11 mouse cellular contexts compared by ENCODE assay signal in genomic region chr14:122249123-122249522, GRCm38 (mm10).
A peak's percentile ranks its signal among the peaks of the same experiment; 100 is the strongest.
DNase-seq lines count a peak whose midpoint lies in the region; ATAC-seq and TF ChIP-seq lines count a peak whose summit lies in the region.
"Had no signal": no experiment of that assay in that cellular context is flagged by ENCODE, and none has a peak within 500 bp of the region (broad histone marks: within the 10 kb centered on the region; RNA-seq: fewer than 3 reads in every experiment).

No protein-coding gene starts in this region.

- no peak overlapping the region for H3K4me2 ChIP-seq in kidney, embryonic 15.5 days
- H3K4me2 ChIP-seq in forebrain, embryonic 14.5 days (ENCODE audit: low read length): no peak overlapping the region
- H3K4me2 ChIP-seq: forebrain, embryonic 12.5 days; limb, embryonic 15.5 days; neural tube, embryonic 13.5 days had no signal

- intact Hi-C loops in heart, postnatal 36 days (cut with DNase I): no loop called here

- H3K27me3 ChIP-seq in kidney, adult 2 months (replicated peaks; ENCODE audit: control insufficient read depth, insufficient read depth, low read length): no peaks in the 10 kb centered on the region
- peaks cover 3% of the 10 kb centered on the region; the same call in 1 of the 2 replicates for H3K27me3 ChIP-seq in kidney, embryonic 15.5 days
- H3K27me3 ChIP-seq in MEL (ENCODE audit: control insufficient read depth in 1 of 2, insufficient read depth in 2 of 2, low read length in 2 of 2): no peaks in the 10 kb centered on the region
- H3K27me3 ChIP-seq in forebrain, embryonic 14.5 days (replicated peaks; ENCODE audit: control insufficient read depth, insufficient read depth, low read length): peaks cover 12% of the 10 kb centered on the region; the same call in 1 of the 2 replicates

- no peak overlapping the region for H3K4me3 ChIP-seq in kidney, adult 2 months (ENCODE audit: insufficient read depth, low read depth, low read length)
- no peak overlapping the region for H3K4me3 ChIP-seq in kidney, embryonic 15.5 days (replicated peaks)
- no peak overlapping the region for H3K4me3 ChIP-seq in MEL (ENCODE audit: control insufficient read depth in 1 of 2, insufficient read depth in 1 of 2, low read depth in 2 of 2, low read length in 2 of 2)
- no peak overlapping the region for H3K4me3 ChIP-seq in forebrain, embryonic 14.5 days (ENCODE audit: low read depth, low read length)
- H3K4me3 ChIP-seq: forebrain, embryonic 12.5 days; limb, embryonic 15.5 days; neural tube, embryonic 13.5 days had no signal

- no peaks in the 10 kb centered on the region for H3K36me3 ChIP-seq in kidney, adult 2 months (ENCODE audit: control insufficient read depth, insufficient read depth, low read length)
- H3K36me3 ChIP-seq in kidney, embryonic 15.5 days: no peaks in the 10 kb centered on the region
- peaks cover 0 to 3% of the 10 kb centered on the region in 2 experiments; a peak in 2 of 4 replicates for H3K36me3 ChIP-seq in MEL (ENCODE audit: control insufficient read depth in 1 of 2, insufficient read depth in 2 of 2, low read length in 2 of 2)
- no peaks in the 10 kb centered on the region for H3K36me3 ChIP-seq in forebrain, embryonic 14.5 days (ENCODE audit: control insufficient read depth, insufficient read depth, low read length)
- H3K36me3 ChIP-seq: forebrain, embryonic 12.5 days; limb, embryonic 15.5 days; neural tube, embryonic 13.5 days had no signal

- H3K27ac ChIP-seq in kidney, adult 2 months (ENCODE audit: insufficient read depth, low read depth, low read length): no peak overlapping the region
- no peak overlapping the region for H3K27ac ChIP-seq in kidney, embryonic 15.5 days
- no peak overlapping the region for H3K27ac ChIP-seq in MEL (ENCODE audit: control insufficient read depth, low read depth, low read length)
- H3K27ac ChIP-seq in forebrain, embryonic 14.5 days (ENCODE audit: low read depth, low read length): no peak overlapping the region
- H3K27ac ChIP-seq: forebrain, embryonic 12.5 days; limb, embryonic 15.5 days; neural tube, embryonic 13.5 days had no signal

- H3K9ac ChIP-seq in kidney, embryonic 15.5 days: no peak overlapping the region
- H3K9ac ChIP-seq in MEL (ENCODE audit: control insufficient read depth, low read depth, low read length, poor library complexity, severe bottlenecking): no peak overlapping the region
- no peak overlapping the region for H3K9ac ChIP-seq in forebrain, embryonic 14.5 days (ENCODE audit: low read length)
- H3K9ac ChIP-seq: forebrain, embryonic 12.5 days; limb, embryonic 15.5 days; neural tube, embryonic 13.5 days had no signal

- 85% methylated on average over 3 of the region's 3 CpGs for WGBS in kidney, adult 2 months
- WGBS in kidney, embryonic 15.5 days: 80% methylated on average over 3 of the region's 3 CpGs
- WGBS in forebrain, embryonic 14.5 days: 89% methylated on average over 3 of the region's 3 CpGs

- H3K9me3 ChIP-seq in kidney, embryonic 15.5 days (replicated peaks): no peaks in the 10 kb centered on the region
- H3K9me3 ChIP-seq in MEL (replicated peaks; ENCODE audit: insufficient read depth, low read length): no peaks in the 10 kb centered on the region
- no peaks in the 10 kb centered on the region for H3K9me3 ChIP-seq in forebrain, embryonic 14.5 days (replicated peaks; ENCODE audit: control insufficient read depth, low read length)
- H3K9me3 ChIP-seq: forebrain, embryonic 12.5 days; limb, embryonic 15.5 days; neural tube, embryonic 13.5 days had no signal

- H3K4me1 ChIP-seq in kidney, adult 2 months (ENCODE audit: control insufficient read depth, insufficient read depth, low read length): no peaks in the 10 kb centered on the region
- no peaks in the 10 kb centered on the region for H3K4me1 ChIP-seq in kidney, embryonic 15.5 days
- no peaks in the 10 kb centered on the region for H3K4me1 ChIP-seq in MEL (ENCODE audit: control insufficient read depth in 1 of 2, insufficient read depth in 2 of 2, low read length in 2 of 2)
- peaks cover 10% of the 10 kb centered on the region for H3K4me1 ChIP-seq in forebrain, embryonic 14.5 days (ENCODE audit: control insufficient read depth, insufficient read depth, low read length)
- H3K4me1 ChIP-seq: forebrain, embryonic 12.5 days had no signal

- no peak for TF ChIP-seq EP300 in MEL (IDR thresholded peaks at IDR 0.05; ENCODE audit: low read depth in 1 of 2, low read length in 2 of 2)

- no peaks in the 10 kb centered on the region for H3K79me2 ChIP-seq in MEL (ENCODE audit: control insufficient read depth, insufficient read depth, low read length, poor library complexity)

- no peak for ATAC-seq in kidney, embryonic 15.5 days (replicated peaks; ENCODE audit: low FRiP score)
- ATAC-seq in forebrain, embryonic 14.5 days: no peak

- peak; percentile 53 for TF ChIP-seq CTCF in kidney, adult 2 months (conservative IDR thresholded peaks at IDR 0.05; ENCODE audit: insufficient read depth, insufficient read length, low read depth, low read length)
- peak; percentile 67 to 76 (median 76) for TF ChIP-seq CTCF in MEL (IDR thresholded peaks at IDR 0.05 in 2 of 3, conservative IDR thresholded peaks at IDR 0.05 in 1 of 3; ENCODE audit: control insufficient read depth in 1 of 3, insufficient read depth in 1 of 3, low read depth in 2 of 3, low read length in 3 of 3, poor library complexity in 1 of 3, severe bottlenecking in 1 of 3)

- TF ChIP-seq POLR2A in kidney, adult 2 months (IDR thresholded peaks at IDR 0.05; ENCODE audit: low read depth, low read length): no peak
- TF ChIP-seq POLR2A in MEL (IDR thresholded peaks at IDR 0.05; ENCODE audit: control insufficient read depth in 1 of 2, insufficient read depth in 1 of 2, low read depth in 1 of 2, low read length in 2 of 2, poor library complexity in 1 of 2): no peak

- DNase-seq in kidney, adult 2 months: peak; percentile 27
- peak; percentile 33 to 43 for DNase-seq in B cell, adult 2 months
- peak; percentile 67 for DNase-seq in MEL (ENCODE audit: low read depth, low spot score)
- DNase-seq in lung, postnatal 36 days: peak; percentile 4
- DNase-seq in forebrain, embryonic 14.5 days (ENCODE audit: low spot score): no peak
- DNase-seq in heart, postnatal 36 days: no peak
- DNase-seq in right cerebral cortex, postnatal 4 days: no peak

- TF ChIP-seq RAD21 in MEL (IDR thresholded peaks at IDR 0.05; ENCODE audit: low read depth, low read length): peak; percentile 66

TF ChIP-seq in MEL, 35 proteins besides CTCF, POLR2A, EP300 and RAD21:
- TF ChIP-seq HCFC1 (IDR thresholded peaks at IDR 0.05; ENCODE audit: low read depth, low read length): no peak
- TF ChIP-seq SIN3A (IDR thresholded peaks at IDR 0.05; ENCODE audit: low read length): no peak
- TF ChIP-seq E2F4 (IDR thresholded peaks at IDR 0.05; ENCODE audit: borderline replicate concordance, low read depth, low read length): no peak
- no peak for TF ChIP-seq ELF1 (IDR thresholded peaks at IDR 0.05; ENCODE audit: low read depth, low read length)
- no peak for TF ChIP-seq POLR2AphosphoS5 (IDR thresholded peaks at IDR 0.05; ENCODE audit: borderline replicate concordance, low read depth, low read length)
- 0 out of 2 replicates have a peak, but pooled peaks have one; percentile 21 for TF ChIP-seq MYC (IDR thresholded peaks at IDR 0.05; ENCODE audit: low read depth, low read length)
- TF ChIP-seq JUND (IDR thresholded peaks at IDR 0.05; ENCODE audit: low read depth, low read length): no peak
- TF ChIP-seq ZKSCAN1 (IDR thresholded peaks at IDR 0.05; ENCODE audit: low read depth, low read length): no peak
- TF ChIP-seq SMC3 (IDR thresholded peaks at IDR 0.05; ENCODE audit: low read depth, low read length): peak; percentile 86
- TF ChIP-seq ZC3H11A (IDR thresholded peaks at IDR 0.05; ENCODE audit: low read depth, low read length): peak; percentile 54
- no peak for TF ChIP-seq TCF12 (IDR thresholded peaks at IDR 0.05; ENCODE audit: low read depth, low read length)
- no peak for TF ChIP-seq USF2 (IDR thresholded peaks at IDR 0.05; ENCODE audit: borderline replicate concordance in 1 of 2, insufficient read depth in 1 of 2, low read depth in 1 of 2, low read length in 2 of 2)
- no peak for TF ChIP-seq NELFE (IDR thresholded peaks at IDR 0.05; ENCODE audit: low read depth, low read length)
- no peak for TF ChIP-seq RCOR1 (IDR thresholded peaks at IDR 0.05; ENCODE audit: low read depth, low read length)
- no peak for TF ChIP-seq CHD1 (IDR thresholded peaks at IDR 0.05; ENCODE audit: low read depth, low read length)
- TF ChIP-seq NRF1 (IDR thresholded peaks at IDR 0.05; ENCODE audit: insufficient read depth, low read depth, low read length, poor library complexity, severe bottlenecking): no peak

Comparison
In these comparisons a context has a peak if more than half of its experiments do, and no peak if none do; other contexts are left out.
1. DNase-seq: peak in kidney, adult 2 months (single experiment), B cell, adult 2 months (2 of 2), MEL (single experiment) and lung, postnatal 36 days (single experiment); none in forebrain, embryonic 14.5 days (single experiment), heart, postnatal 36 days (0 of 2) and right cerebral cortex, postnatal 4 days (single experiment).